Mouse (Mus musculus): ENCODE results near the gene Stip1. TPM values are rescaled to one million over a fixed set of nuclear protein-coding genes. Genes with fewer than 3 reads are reported as not detected.
A peak's percentile ranks its signal among the peaks of the same experiment; 100 is the strongest.

The Stip1 gene
- polyA plus RNA-seq (2012; rRNA removed), result 27.4 and 31.3 TPM in 2 replicates

GRCm38 (mm10) chr19:7039841-7040636 lies at the start of gene Stip1:
Gene Stip1, minus strand, starts transcription at chr19:7039967.
- Histone ChIP-seq H3K36me3 (ENCODE audit: control insufficient read depth, insufficient read depth, low read length) (peaks cover 2% of the 10 kb centered on the region), H3K27me3 (ENCODE audit: control insufficient read depth, insufficient read depth, low read length) (no peaks in the 10 kb centered on the region), H3K27ac (ENCODE audit: insufficient read depth, low read length) (peak within 1 kb of the TSS; percentile 87), H3K4me1 (ENCODE audit: control insufficient read depth, insufficient read depth, insufficient read length) (peaks cover 10% of the 10 kb centered on the region), H3K4me3 (ENCODE audit: extremely low read depth, insufficient read depth, insufficient read length) (peak within 1 kb of the TSS; percentile 70)
- under 1% methylated on average over 48 of the region's 49 CpGs for WGBS
- TF ChIP-seq POLR2A (IDR thresholded peaks at IDR 0.05; ENCODE audit: low read depth, low read length), result peak; percentile 94
- peak; percentile 29; the same call in 1 of the 2 replicates for TF ChIP-seq CTCF (IDR thresholded peaks at IDR 0.05; ENCODE audit: extremely low read depth, insufficient read depth, insufficient read length, insufficient replicate concordance)
- DNase-seq (ENCODE audit: low read depth in 1 of 2, low spot score in 2 of 2), result peak; percentile 100

GRCm38 (mm10) chr19:7089050-7089449 lies 49.3 kb upstream of the Stip1 start:
- H3K36me3 ChIP-seq (ENCODE audit: control insufficient read depth, insufficient read depth, low read length), result no peaks in the 10 kb centered on the region
- no peak overlapping the region for H3K4me3 ChIP-seq (ENCODE audit: extremely low read depth, insufficient read depth, insufficient read length)
- 84% methylated on average over 5 of the region's 5 CpGs for WGBS
- no peak overlapping the region for H3K27ac ChIP-seq (ENCODE audit: insufficient read depth, low read length)
- no peaks in the 10 kb centered on the region for H3K4me1 ChIP-seq (ENCODE audit: control insufficient read depth, insufficient read depth, insufficient read length)
- DNase-seq (ENCODE audit: low read depth in 1 of 2, low spot score in 2 of 2), result no peak
- TF ChIP-seq POLR2A (IDR thresholded peaks at IDR 0.05; ENCODE audit: low read depth, low read length), result no peak
- no peak for TF ChIP-seq CTCF (IDR thresholded peaks at IDR 0.05; ENCODE audit: extremely low read depth, insufficient read depth, insufficient read length, insufficient replicate concordance)
- no peaks in the 10 kb centered on the region for H3K27me3 ChIP-seq (ENCODE audit: control insufficient read depth, insufficient read depth, low read length)

- H3K36me3 ChIP-seq (ENCODE audit: control insufficient read depth, insufficient read depth, low read length), result no peaks in the 10 kb centered on the region
- TF ChIP-seq CTCF (IDR thresholded peaks at IDR 0.05; ENCODE audit: extremely low read depth, insufficient read depth, insufficient read length, insufficient replicate concordance) (no peak), POLR2A (IDR thresholded peaks at IDR 0.05; ENCODE audit: low read depth, low read length) (no peak)
- no peak for DNase-seq (ENCODE audit: low read depth in 1 of 2, low spot score in 2 of 2)
- H3K27me3 ChIP-seq (ENCODE audit: control insufficient read depth, insufficient read depth, low read length), result no peaks in the 10 kb centered on the region
- H3K27ac ChIP-seq (ENCODE audit: insufficient read depth, low read length), result no peak overlapping the region
- H3K4me1 ChIP-seq (ENCODE audit: control insufficient read depth, insufficient read depth, insufficient read length), result no peaks in the 10 kb centered on the region
- 16% methylated on average over 9 of the region's 9 CpGs for WGBS
- H3K4me3 ChIP-seq (ENCODE audit: extremely low read depth, insufficient read depth, insufficient read length), result no peak overlapping the region
Measured at GRCm38 (mm10) chr19:7088558-7088957, 48.8 kb upstream of the Stip1 start.

GRCm38 (mm10) chr19:7084734-7085133 lies 45.0 kb upstream of the Stip1 start:
- DNase-seq (ENCODE audit: low read depth in 1 of 2, low spot score in 2 of 2), result no peak
- 68% methylated on average over 15 of the region's 15 CpGs for WGBS
- TF ChIP-seq POLR2A (IDR thresholded peaks at IDR 0.05; ENCODE audit: low read depth, low read length) (no peak), CTCF (IDR thresholded peaks at IDR 0.05; ENCODE audit: extremely low read depth, insufficient read depth, insufficient read length, insufficient replicate concordance) (no peak)
- Histone ChIP-seq H3K4me3 (ENCODE audit: extremely low read depth, insufficient read depth, insufficient read length) (no peak overlapping the region), H3K27me3 (ENCODE audit: control insufficient read depth, insufficient read depth, low read length) (no peaks in the 10 kb centered on the region), H3K4me1 (ENCODE audit: control insufficient read depth, insufficient read depth, insufficient read length) (no peaks in the 10 kb centered on the region), H3K27ac (ENCODE audit: insufficient read depth, low read length) (no peak overlapping the region), H3K36me3 (ENCODE audit: control insufficient read depth, insufficient read depth, low read length) (no peaks in the 10 kb centered on the region)

- H3K36me3 ChIP-seq (ENCODE audit: control insufficient read depth, insufficient read depth, low read length), result no peaks in the 10 kb centered on the region
- no peak overlapping the region for H3K4me3 ChIP-seq (ENCODE audit: extremely low read depth, insufficient read depth, insufficient read length)
- 86% methylated on average over 14 of the region's 14 CpGs for WGBS
- no peak for TF ChIP-seq CTCF (IDR thresholded peaks at IDR 0.05; ENCODE audit: extremely low read depth, insufficient read depth, insufficient read length, insufficient replicate concordance)
- no peak for TF ChIP-seq POLR2A (IDR thresholded peaks at IDR 0.05; ENCODE audit: low read depth, low read length)
- no peaks in the 10 kb centered on the region for H3K27me3 ChIP-seq (ENCODE audit: control insufficient read depth, insufficient read depth, low read length)
- H3K4me1 ChIP-seq (ENCODE audit: control insufficient read depth, insufficient read depth, insufficient read length), result no peaks in the 10 kb centered on the region
- H3K27ac ChIP-seq (ENCODE audit: insufficient read depth, low read length), result no peak overlapping the region
- no peak for DNase-seq (ENCODE audit: low read depth in 1 of 2, low spot score in 2 of 2)
Measured at GRCm38 (mm10) chr19:7083035-7083794, 43.4 kb upstream of the Stip1 start.

- no peak overlapping the region for H3K4me3 ChIP-seq (ENCODE audit: extremely low read depth, insufficient read depth, insufficient read length)
- H3K4me1 ChIP-seq (ENCODE audit: control insufficient read depth, insufficient read depth, insufficient read length), result no peaks in the 10 kb centered on the region
- H3K36me3 ChIP-seq (ENCODE audit: control insufficient read depth, insufficient read depth, low read length), result no peaks in the 10 kb centered on the region
- no peak for DNase-seq (ENCODE audit: low read depth in 1 of 2, low spot score in 2 of 2)
- H3K27ac ChIP-seq (ENCODE audit: insufficient read depth, low read length), result no peak overlapping the region
- TF ChIP-seq POLR2A (IDR thresholded peaks at IDR 0.05; ENCODE audit: low read depth, low read length) (no peak), CTCF (IDR thresholded peaks at IDR 0.05; ENCODE audit: extremely low read depth, insufficient read depth, insufficient read length, insufficient replicate concordance) (no peak)
- WGBS, result 66% methylated on average over 7 of the region's 7 CpGs
- no peaks in the 10 kb centered on the region for H3K27me3 ChIP-seq (ENCODE audit: control insufficient read depth, insufficient read depth, low read length)
Measured at GRCm38 (mm10) chr19:7081516-7082266, 41.9 kb upstream of the Stip1 start.

All from spleen, adult 2 months (tissue).